Mouse (Mus musculus): ENCODE measurements around the gene Gm49361.

Gene Gm49361

GRCm38 (mm10) chr14:57730527-57730926 is 15.4 kb downstream of the Gm49361 start:
- intact Hi-C loops (cut with DNase I), result no loop called here

- intact Hi-C loops (cut with DNase I), result no loop called here
These were observed 15.9 kb downstream of the Gm49361 start for GRCm38 (mm10) chr14:57729975-57730499.

- intact Hi-C loops (cut with DNase I), result no loop called here
These were observed 16.5 kb downstream of the Gm49361 start for GRCm38 (mm10) chr14:57729364-57729763.

- intact Hi-C loops (cut with DNase I), result no loop called here
These were observed 19.7 kb downstream of the Gm49361 start for GRCm38 (mm10) chr14:57726172-57726571.

- intact Hi-C loops (cut with DNase I), result no loop called here
These were observed 21.4 kb downstream of the Gm49361 start for GRCm38 (mm10) chr14:57724473-57724872.

GRCm38 (mm10) chr14:57718245-57718644 is 27.7 kb downstream of the Gm49361 start:
- intact Hi-C loops (cut with DNase I), result no loop called here

GRCm38 (mm10) chr14:57716601-57717245 is 29.2 kb downstream of the Gm49361 start:
- intact Hi-C loops (cut with DNase I), result no loop called here

GRCm38 (mm10) chr14:57712884-57713283 is 33.0 kb downstream of the Gm49361 start:
- intact Hi-C loops (cut with DNase I), result no loop called here

- intact Hi-C loops (cut with DNase I), result no loop called here
These were observed 34.8 kb downstream of the Gm49361 start for GRCm38 (mm10) chr14:57711059-57711458.

GRCm38 (mm10) chr14:57709171-57709570 is 36.7 kb downstream of the Gm49361 start:
- intact Hi-C loops (cut with DNase I), result no loop called here

GRCm38 (mm10) chr14:57708580-57708979 is 37.3 kb downstream of the Gm49361 start:
- intact Hi-C loops (cut with DNase I), result no loop called here

GRCm38 (mm10) chr14:57707100-57707893 is 38.6 kb downstream of the Gm49361 start:
- intact Hi-C loops (cut with DNase I), result no loop called here

- intact Hi-C loops (cut with DNase I), result no loop called here
These were observed 39.2 kb downstream of the Gm49361 start for GRCm38 (mm10) chr14:57706760-57707099.

- intact Hi-C loops (cut with DNase I), result no loop called here
These were observed 40.1 kb downstream of the Gm49361 start for GRCm38 (mm10) chr14:57705759-57706158.

GRCm38 (mm10) chr14:57705075-57705474 is 40.8 kb downstream of the Gm49361 start:
- intact Hi-C loops (cut with DNase I), result no loop called here

GRCm38 (mm10) chr14:57701915-57702477 is 43.9 kb downstream of the Gm49361 start:
- intact Hi-C loops (cut with DNase I), result no loop called here

GRCm38 (mm10) chr14:57699461-57699970 is 46.4 kb downstream of the Gm49361 start:
- intact Hi-C loops (cut with DNase I), result loop anchor here (5.0 kb wide), 1 partner anchor 38 kb away; no protein-coding TSS in a partner anchor

- intact Hi-C loops (cut with DNase I), result loop anchor here (5.0 kb wide), 1 partner anchor 38 kb away; no protein-coding TSS in a partner anchor
These were observed 46.9 kb downstream of the Gm49361 start for GRCm38 (mm10) chr14:57699016-57699415.

GRCm38 (mm10) chr14:57696066-57696465 is 49.8 kb downstream of the Gm49361 start:
- intact Hi-C loops (cut with DNase I), result loop anchor here (5.0 kb wide), 1 partner anchor 41 kb away; no protein-coding TSS in a partner anchor

- intact Hi-C loops (cut with DNase I), result loop anchor here (5.0 kb wide), 1 partner anchor 42 kb away; no protein-coding TSS in a partner anchor
These were observed 50.4 kb downstream of the Gm49361 start for GRCm38 (mm10) chr14:57695550-57695949.

GRCm38 (mm10) chr14:57694246-57694645 is 51.7 kb downstream of the Gm49361 start:
- intact Hi-C loops (cut with DNase I), result no loop called here

Measured in adrenal gland (tissue).